Mouse (Mus musculus): ENCODE results near the gene Nol3.

DNA sequence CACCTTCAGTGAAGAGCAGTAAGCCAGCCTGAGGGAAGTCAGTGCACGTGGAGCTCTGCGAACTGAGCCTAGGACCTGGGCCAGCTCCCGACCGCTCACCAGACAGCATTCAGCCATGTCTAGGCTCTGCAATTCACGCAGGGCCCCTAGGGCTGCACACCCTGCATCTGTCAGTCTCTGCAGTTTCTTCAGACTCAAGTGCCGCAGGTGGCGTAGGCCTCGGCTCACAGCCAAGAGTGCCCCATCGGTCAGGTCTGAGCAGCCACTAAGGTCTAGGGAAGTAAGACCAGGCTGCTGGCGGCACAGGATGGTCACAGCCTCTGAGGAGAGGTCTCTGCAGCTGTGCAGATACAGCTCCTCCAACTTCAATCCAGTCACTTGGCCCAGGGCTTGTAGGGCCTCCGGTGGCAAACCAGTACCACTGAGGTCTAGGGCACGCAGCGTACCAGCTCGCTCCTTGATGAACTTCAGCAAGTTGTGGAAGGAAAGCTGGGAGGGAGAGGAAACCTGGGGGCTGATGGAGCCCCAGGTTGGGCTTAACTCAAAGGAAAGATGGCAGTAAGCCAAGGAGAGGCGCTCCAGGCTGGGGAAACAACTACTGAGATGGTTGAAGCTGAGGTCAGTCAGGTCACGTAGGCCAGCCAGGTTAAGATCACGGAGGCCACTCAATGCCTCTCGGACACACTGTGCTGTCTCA, 39.3 kb downstream of the Nol3 start:
- TF ChIP-seq CTCF (IDR thresholded peaks at IDR 0.05; ENCODE audit: control insufficient read depth, insufficient read depth, low read length) (no peak), POLR2A (IDR thresholded peaks at IDR 0.05; ENCODE audit: borderline replicate concordance, control insufficient read depth, low read depth, low read length) (no peak)
